Mouse (Mus musculus) frontal cortex, postnatal 10 days (tissue): Measurements from ENCODE around the gene Zfp961.
"Not testable (repeated sequence)": the region's sequence is repeated elsewhere in the genome, so short reads cannot be mapped to it uniquely, and the experiment has no call there.

ENCODE experiments used
- DNase-seq, 2 experiments: peaks; one replicate each; pipeline ENCODE4 v3.0.0; 2022; ENCODE audit warnings: low spot score in 2 of 2, mixed read lengths in 1 of 2

Gene Zfp961

DNA sequence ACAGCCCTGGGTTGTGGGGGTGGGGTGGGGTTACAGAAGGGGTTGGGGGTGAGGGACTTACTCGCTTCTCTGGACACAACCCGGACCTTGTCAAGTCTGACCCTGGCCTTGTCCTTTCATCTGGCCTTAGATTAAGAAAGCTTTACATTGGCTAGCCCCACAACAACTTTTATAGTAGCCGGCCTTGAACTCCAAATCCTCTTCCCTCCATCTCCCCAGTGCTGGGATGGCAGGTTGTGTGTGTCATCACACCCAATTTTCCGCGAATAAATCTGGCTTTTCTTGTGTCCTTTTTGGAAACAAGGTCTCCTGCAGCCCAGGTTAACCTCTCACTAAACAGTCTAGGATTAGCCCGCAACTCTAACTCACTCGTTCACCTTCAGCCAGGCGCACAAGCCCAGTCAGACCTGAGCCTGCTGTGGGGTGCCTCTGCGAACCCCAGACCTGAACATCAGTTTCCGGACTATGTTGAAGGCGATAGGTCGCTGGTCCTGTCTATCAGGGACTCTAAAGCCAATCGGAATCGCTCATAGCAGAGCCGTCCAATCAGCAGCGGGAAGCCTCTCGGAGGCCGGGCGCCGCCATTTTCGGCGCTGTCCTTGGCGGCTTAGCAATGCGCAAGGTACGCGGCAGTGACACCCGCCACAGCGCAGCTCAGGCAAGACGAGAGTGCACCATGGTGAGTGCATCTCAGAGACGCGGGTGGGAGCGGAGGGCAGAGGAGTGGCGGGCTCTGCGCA is at the start of gene Zfp961:
Gene Zfp961, plus strand, starts transcription at position 557 of the 740 bp plus-strand sequence.
- DNase-seq = peak; percentile 93 to 97

DNA sequence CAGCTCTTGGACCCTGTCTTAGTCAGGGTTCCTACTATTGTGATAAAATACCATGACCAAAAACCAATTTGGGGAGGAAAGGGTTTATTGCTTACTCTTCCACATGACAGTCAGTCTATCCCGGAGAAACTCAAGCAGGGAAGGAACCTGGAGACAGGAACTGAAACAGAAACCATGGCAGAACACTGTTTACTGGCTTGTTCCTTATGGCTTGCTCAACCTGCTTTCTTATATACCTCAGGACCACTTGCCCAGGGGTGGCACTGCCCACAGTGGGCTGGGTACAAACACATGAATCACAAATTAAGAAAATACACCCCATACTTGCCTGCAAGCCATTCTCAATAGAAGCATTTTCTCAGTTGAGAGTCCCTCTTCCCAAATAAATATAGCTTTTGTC is 47.8 kb upstream of the Zfp961 start:
- not testable (repeated sequence) for DNase-seq

DNA sequence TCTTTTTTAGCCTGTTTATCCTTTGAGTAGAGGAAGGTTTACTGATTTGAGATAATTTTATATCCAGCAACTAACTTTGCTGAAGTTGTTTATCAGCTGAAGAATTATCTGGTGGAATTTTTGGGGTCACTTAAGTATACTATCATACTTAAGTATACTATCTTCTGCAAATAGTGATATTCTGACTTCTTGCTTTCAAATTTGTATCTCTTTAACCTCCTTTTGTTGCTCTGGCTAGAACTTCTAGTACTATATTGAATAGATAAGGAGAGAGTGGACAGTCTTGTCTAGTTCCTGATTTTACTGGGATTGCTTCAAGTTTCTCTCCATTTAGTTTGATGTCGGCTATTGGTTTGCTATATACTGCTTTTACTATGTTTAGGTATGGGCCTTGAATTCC is 44.0 kb upstream of the Zfp961 start:
- DNase-seq = no peak

DNA sequence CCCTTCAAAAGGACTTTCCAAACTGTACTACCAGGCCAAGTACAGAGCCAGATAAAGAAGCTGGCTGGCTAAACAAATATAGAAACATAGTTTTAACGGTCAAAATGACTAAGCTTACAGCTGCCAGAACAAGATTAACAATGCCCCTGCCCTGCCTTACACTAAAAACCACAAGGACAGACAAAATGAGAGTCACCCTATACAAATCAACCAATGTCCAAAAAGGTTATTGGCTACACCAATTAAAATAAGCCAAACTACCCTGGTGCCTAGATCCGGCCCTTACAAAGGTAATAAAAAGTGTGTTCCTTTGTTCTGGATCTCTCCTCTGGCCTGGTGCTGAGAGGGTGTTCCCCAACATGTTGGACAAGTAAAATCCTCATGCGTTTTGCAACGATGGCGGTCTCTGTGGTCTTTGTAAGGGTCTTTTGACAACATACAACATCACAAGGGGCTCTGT is 43.0 kb upstream of the Zfp961 start:
- no peak for DNase-seq

DNA sequence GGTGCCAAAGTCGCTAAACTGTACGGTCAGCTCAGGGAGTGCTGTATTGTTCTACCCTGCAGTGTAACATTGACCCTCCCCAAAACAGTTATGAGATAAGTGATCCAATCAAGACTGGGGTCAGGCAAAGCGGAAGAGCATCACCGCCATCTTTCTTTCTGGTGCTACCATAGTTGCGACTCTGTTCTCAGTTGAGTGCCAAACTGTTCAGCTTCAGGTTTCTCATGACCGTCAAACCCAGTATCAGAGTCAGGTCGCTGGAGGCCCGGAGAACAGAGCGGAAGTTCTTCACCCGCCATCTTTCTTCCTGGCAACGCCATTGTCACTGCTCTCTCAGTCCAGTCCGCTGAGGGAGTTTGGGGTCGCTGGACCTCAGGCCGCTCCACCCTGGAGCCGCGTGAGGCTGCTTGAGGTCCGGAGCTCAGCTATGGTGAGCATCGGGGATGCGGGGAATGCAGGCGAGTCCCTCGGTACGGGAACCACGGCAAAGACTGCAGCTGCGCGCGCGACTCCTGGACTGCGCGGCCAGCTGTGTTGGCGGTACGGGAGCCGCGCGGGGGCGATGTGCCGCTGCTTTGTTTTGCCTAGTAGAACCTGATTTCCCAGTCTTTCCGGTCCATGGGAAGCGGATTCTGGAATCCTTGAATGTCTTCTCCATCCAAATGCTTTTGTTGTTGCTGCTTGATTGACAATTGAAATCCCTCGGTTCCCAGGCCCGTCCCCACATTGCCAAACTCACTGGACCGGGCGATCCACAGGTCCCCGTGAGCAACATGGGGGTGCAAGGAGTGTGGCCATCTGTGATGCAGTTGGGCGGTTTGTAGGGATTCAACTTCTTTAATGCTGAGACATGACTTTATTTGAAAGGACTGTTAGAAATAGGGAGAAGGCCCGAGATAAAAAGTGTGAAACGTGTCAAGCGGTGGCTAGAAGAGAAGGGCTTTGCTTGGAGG is 42.3 kb upstream of the Zfp961 start, which contains the start of the genes Zfp882 and Zfp617:
Gene Zfp882, plus strand, starts transcription at position 300 of the 953 bp plus-strand sequence.
Gene Zfp617, plus strand, starts transcription at position 327 of the 953 bp plus-strand sequence.
- DNase-seq = peak; percentile 80 to 87

DNA sequence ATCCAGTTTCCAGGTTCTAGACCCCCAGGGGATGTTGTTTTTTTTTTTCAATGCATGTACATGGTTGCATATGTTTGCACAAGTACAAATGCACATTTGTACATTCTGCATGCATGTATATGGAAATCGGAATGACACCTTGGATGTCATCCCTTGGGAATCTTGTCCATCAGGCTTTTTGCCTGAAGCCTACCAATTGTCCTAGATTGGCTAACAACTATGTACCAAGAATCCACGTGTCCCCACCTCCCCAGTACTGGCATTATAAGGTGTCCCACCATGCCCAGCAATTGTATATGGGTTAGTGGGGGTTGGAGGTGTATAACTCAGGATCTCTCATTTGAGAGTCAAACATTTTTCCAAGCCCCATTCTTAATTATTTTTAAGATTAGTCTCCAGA is 38.6 kb upstream of the Zfp961 start:
- no peak for DNase-seq

DNA sequence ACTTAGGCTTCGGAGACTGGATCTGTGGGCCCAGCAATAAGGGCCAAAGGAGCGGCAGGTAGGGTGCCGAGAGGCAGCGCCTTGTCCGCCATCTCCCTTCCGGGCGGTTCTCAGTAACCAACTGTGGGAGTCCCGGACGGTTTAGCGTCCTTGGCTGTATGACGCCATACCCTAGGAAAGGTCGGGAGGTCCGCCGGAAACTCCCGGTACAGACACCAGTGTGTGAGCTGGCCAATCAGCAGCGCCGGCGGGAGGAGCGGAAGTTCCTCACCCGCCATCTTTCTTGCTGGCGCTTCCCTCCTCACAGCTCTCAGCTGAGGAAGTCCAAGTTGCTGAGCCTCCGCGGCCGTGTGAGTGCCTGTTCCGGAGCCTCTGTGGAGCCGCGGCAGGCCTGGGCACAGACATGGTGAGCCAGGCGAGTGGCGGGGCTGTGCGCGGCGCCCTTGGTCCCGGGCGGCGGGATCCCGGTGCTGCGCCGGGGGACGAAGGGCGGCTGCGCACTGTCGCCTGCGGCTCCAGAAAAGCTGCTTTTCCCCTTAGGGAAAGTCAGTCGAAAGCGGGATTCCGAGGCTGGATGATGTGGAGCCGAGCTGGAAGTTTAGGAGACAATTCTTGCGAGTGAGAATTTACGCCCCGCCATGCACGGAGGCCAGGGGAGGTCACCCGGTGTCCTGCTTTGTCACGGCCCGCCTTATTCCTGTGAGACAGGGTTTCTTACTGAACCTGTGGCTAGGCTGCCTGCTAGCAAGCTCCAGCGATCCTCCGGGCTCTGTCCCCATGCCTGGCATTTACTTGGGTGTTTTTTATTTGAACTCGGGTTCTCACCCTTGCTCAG is 28.1 kb upstream of the Zfp961 start:
- peak; percentile 91 to 94 for DNase-seq

DNA sequence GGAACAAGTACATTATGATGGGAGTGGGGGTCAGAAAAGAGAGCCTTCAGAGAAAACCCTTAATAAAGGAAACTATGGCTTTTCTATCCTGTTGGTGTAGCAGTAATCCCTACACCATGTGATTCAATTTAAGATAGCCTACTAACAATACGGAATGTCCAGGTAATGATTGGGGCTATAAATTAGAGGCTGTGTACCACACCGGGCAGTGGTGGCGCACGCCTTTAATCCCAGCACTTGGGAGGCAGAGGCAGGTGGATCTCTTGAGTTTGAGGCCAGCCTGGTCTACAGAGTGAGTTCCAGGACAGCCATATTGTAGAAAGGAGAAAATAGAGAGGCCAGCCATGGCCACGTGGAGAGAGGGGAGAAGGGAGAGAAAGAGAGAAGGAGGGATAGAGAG is 25.0 kb upstream of the Zfp961 start:
- DNase-seq = no peak

DNA sequence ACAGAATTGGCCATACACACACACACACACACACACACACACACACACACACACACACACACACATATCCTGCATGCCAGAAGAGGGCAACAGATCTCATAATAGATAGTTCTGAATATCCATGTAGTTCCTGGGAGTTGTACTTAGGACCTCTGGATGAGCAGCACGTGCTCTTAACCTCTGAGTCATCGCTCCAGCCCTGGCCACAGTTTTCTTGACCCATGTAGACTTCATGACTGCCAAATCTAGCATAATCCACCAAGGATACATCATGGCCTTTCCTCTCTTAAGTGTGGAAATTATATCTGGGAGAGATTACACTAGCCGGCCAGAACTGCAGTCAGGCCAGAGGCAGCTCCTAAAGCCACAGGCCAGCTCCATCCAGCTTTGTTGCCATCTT is 24.3 kb upstream of the Zfp961 start:
- no peak for DNase-seq

DNA sequence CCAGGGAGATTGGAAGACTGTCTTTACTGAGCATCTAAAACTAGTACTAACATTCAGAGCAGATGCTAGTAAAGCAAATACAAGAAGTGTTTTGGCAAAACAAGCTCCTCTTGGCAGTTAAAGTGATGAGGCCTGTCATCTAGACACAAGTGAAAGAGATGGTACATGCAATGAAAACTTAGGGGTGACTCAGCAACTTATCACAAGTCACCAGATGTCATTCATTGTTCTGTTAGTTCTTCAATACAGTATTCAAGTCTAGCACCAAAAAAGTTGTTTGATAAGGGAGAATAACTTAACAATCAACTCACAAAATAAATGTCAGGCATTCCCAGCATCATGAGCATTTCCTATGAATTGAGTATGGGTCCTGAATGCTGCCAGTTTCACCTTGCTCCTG is 23.1 kb upstream of the Zfp961 start:
- no peak for DNase-seq

DNA sequence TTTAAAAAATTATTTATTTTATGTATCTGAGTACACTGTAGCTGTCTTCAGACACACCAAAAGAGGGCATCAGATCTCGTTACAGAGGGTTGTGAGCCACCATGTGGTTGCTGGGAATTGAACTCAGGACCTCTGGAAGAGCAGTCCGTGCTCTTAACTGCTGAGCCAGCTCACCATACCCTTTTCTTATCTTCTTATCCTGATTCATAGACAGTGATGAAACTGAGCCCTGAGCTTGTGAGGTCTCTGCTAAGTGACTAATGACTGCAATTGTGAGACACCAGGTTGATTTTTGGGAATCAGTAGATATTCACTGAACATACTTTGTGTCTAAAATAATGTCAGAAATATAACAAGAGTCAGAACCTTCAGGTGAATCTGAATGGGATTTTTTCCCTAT is 12.8 kb upstream of the Zfp961 start:
- DNase-seq = not testable (repeated sequence)

DNA sequence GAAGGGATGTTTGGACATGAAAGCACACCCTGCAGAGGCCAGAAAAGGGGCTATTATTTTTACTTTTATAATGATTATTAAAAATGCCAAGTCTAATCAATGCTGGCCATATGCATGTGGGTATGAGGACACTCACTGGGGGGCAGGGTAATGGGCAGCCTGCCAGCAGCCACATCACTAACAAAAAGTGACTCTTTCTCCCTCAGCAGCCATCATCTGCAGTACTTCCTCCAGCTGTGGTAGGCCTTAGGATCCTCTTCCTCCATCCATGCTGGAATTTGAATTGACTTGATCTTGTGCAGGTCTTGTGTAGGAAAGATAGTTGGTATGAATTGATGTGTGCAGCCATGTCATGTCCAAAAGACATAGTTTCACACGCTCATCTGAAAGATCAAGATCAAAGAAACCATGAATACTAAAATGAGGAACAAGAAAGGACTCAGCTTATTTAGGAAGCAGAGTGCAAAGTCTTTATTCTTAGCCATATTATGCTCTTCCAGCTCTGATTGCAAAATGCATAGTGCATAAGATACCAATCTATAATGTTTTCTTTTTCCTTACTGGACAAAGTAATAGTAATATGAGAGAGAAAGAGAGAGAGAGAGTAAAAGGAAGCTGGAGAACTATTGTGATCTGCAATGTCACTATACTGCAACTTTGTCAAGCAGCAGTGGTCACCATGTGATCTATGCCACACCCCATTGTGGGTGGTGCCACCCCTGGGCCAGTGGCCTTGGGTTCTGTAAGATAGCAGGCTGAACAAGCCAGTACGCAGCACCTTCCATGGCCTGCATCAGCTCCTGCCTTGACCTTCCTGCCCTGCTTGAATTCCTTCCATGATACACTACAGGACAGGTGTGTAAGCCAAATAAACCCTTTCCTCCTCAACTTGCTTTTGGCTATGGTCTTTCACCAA is 10.3 kb upstream of the Zfp961 start:
- no peak for DNase-seq

DNA sequence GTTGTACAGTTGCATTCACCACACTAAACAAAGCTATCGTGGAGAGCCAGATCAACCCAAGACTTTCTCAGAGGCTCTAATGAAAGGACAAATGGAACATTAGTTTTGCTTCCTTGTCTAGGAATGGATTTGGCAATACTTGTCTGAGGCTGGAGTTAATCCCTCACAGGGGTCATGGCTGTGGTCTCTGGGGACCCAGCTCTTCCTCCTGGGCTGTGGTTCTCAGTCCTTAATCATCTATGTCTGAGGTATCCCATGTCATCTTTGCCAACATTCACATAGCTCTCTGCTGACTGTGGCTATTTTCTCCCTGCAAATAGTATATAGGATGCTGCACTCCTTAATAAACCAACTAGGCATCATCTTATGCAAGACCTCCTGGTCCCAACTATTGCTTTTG is 9.1 kb upstream of the Zfp961 start:
- DNase-seq = no peak

DNA sequence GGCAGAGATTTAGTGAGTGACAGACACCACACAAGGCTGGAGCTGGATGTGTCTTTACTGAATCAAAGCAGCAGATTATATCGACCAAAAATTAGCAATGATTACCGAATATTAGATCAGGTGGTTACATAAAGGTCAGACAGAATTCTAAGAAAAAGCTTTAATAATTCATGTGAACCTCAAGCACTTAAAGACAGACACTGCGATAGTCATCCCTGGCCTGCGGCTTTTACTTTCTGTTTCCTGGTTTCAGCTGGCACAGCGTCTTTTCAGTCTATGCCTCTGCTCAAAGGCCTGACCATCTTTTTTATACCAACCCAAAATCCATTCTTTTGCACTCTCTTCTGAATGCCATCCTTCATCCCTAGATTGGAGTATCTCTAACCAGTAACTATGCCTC is 2.2 kb upstream of the Zfp961 start:
- no peak for DNase-seq

DNA sequence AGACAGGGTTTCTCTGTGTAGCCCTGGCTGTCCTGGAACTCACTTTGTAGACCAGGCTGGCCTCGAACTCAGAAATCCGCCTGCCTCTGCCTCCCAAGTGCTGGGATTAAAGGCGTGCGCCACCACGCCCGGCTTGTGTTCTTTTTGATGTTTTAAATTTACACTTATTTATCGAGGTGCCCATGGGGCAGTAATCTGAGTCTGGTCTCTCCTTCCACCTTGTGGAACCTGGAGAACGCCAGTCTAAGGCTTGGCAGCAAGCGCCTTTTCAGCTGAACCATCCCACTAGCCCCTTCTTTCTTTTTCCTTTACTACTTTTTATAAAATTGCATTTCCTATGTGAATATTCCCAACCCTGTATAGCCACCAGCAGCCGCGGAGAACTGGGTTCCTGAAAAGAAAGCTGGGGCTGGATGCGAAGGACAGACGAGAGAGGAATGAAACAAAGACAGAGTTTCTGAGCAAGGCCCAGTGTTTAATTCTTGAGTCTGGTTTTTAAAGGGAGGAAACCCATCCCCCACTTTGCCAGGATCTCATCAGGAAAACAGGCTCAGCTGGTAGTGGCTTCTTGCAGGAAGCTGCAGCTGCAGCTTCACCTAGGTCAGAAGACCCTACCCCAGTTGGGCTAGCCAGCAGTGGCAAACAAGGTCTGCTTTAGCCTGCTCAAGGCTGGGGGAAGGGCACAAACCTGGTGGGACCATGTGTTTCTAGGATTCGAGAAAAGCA is 761 bp downstream of the Zfp961 start:
- DNase-seq = no peak

DNA sequence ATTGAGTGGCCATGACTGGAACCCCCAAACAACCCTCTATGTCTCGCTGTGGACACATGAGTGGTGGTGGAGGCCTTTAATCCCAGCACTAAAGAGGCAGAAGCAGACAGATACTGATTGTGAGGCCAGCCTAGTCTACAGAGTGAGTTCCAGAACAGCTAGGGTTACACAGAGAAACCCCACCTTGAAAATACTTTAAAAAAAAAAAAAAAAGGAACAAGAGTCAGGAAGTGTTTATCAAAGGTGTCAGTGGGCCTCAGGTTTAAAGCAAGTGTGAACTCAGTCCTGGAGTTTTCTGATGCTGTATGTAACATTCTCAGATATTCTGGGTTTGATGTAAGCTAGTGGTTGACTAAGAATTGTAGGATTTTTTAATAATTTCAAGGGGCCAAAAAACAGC is 1.7 kb downstream of the Zfp961 start:
- no peak for DNase-seq

DNA sequence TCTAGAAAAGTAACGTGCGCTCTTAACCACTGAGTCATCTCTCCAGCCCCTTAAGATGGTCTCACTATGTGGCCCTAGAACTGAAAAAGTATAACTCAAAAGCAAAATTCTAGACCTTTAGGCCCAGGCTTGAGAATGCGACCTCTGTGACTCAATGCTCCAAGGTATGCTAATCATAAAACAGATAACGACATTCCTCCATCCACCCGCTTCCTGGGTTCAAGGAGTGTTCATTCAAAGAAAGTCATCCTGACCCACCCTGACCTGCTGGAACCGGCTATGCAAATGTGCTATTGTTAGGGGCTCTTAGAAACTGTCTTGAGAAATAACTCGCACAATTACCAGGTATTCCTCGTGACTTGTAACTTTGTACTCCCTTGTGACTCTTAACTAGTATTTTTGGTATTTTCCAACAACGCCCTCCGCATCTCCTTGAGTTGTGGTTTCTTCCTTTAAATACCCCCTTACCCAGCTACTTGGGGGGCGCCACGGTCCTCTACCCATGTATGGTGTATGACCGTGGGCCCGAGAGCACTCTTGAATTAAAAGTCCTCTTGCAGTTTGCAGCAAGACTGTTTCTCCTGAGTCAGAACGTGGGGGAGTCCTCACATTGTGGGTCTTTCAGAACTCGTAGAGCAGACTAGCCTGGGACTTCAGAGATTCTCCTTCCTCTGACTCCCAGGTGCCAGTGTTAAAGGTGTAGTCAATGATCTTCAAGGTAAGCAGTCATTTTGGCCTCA is 2.3 kb downstream of the Zfp961 start:
- DNase-seq = not testable (repeated sequence)

DNA sequence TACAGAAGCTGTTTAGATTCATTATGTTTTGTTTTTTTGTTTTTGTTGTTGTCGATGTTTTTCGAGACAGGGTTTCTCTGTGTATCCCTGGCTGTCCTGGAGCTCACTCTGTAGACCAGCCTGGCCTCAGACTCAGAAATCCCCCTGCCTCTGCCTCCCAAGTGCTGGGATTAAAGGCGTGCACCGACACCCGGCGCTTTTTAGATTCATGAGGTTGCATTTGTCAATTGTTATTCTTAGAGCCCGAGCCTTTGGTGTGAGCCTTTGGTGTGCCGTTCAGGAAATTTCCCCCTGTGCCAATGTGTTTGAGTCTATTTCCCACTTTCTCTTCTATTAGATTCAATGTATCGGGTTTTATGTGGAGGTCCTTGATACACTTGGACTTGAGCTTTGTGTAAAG is 3.8 kb downstream of the Zfp961 start:
- no peak for DNase-seq

DNA sequence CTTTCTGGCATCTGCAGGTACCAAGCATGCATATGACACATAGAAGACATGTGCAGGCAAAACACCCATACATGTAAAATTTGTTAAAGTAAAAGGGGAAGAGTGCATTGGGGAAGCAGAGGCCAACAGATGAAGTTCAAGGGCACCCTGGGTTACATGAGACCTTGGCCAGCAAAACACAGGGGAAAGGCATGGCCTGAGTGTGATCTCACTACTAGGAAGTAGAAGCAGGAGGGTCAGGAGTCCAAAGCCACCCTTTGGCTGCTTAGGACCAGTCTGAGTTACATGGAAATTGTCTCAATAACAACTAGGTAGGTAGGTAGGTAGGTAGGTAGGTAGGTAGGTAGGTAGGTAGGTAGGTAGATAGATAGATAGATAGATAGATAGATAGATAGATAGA is 9.6 kb downstream of the Zfp961 start:
- DNase-seq = no peak
